Mouse (Mus musculus) right cerebral cortex, adult 2 months (tissue): ENCODE results near the gene Iqce.
"Not testable (repeated sequence)": the region's sequence is repeated elsewhere in the genome, so short reads cannot be mapped to it uniquely, and the experiment has no call there.

Experiments used
- DNase-seq, 2 experiments: peaks; one replicate each; pipeline ENCODE4 v3.0.0; 2021 to 2022; ENCODE audit warnings: low spot score in 2 of 2

Iqce gene

GRCm38 (mm10) chr5:140704378-140705251 is 2.4 kb upstream of the Iqce start, which contains the start of gene Brat1:
Gene Brat1 (plus strand): TSS chr5:140705011.
- DNase-seq = peak; percentile 99

GRCm38 (mm10) chr5:140703480-140704377 is 1.6 kb upstream of the Iqce start:
- no peak for DNase-seq

- no peak for DNase-seq
These were observed 519 bp upstream of the Iqce start for GRCm38 (mm10) chr5:140702618-140703175.

- no peak for DNase-seq
These were observed 517 bp downstream of the Iqce start for GRCm38 (mm10) chr5:140701661-140702060.

- DNase-seq = no peak
These were observed 2.4 kb downstream of the Iqce start for GRCm38 (mm10) chr5:140699776-140700175.

GRCm38 (mm10) chr5:140695987-140696386 is 6.2 kb downstream of the Iqce start:
- DNase-seq = no peak

GRCm38 (mm10) chr5:140688434-140688833 is 13.7 kb downstream of the Iqce start:
- DNase-seq = peak; percentile 48 to 51

- DNase-seq = peak in 1 of 2 experiments; percentile 71
These were observed 17.6 kb downstream of the Iqce start for GRCm38 (mm10) chr5:140684343-140685148.

GRCm38 (mm10) chr5:140682113-140682512 is 20.1 kb downstream of the Iqce start:
- no peak for DNase-seq

GRCm38 (mm10) chr5:140680950-140681349 is 21.2 kb downstream of the Iqce start:
- DNase-seq = no peak

- no peak for DNase-seq
These were observed 22.1 kb downstream of the Iqce start for GRCm38 (mm10) chr5:140680051-140680450.

GRCm38 (mm10) chr5:140677137-140677536 is 25.0 kb downstream of the Iqce start:
- DNase-seq = no peak

GRCm38 (mm10) chr5:140675640-140676039 is 26.5 kb downstream of the Iqce start:
- DNase-seq = peak in 1 of 2 experiments; percentile 52

- DNase-seq = no peak
These were observed 27.1 kb downstream of the Iqce start for GRCm38 (mm10) chr5:140675079-140675478.

- DNase-seq = no peak
These were observed 28.1 kb downstream of the Iqce start for GRCm38 (mm10) chr5:140674036-140674435.

- not testable (repeated sequence) for DNase-seq
These were observed 29.6 kb downstream of the Iqce start for GRCm38 (mm10) chr5:140672603-140673002.

- no peak for DNase-seq
These were observed 30.1 kb downstream of the Iqce start for GRCm38 (mm10) chr5:140672115-140672514.

GRCm38 (mm10) chr5:140663621-140664180 is 38.5 kb downstream of the Iqce start:
- peak in 1 of 2 experiments; percentile 62 for DNase-seq

- DNase-seq = no peak
These were observed 39.2 kb downstream of the Iqce start for GRCm38 (mm10) chr5:140662741-140663592.
